Mouse (Mus musculus) lung, adult 2 months (tissue): Measurements from ENCODE around the gene Lrrc61. TPM values are rescaled to one million over a fixed set of nuclear protein-coding genes. Genes with fewer than 3 reads are reported as not detected.
A peak's percentile ranks its signal among the peaks of the same experiment; 100 is the strongest.

Source experiments
- DNase-seq: peaks from one replicate; pipeline ENCODE4 v3.0.0; 2022
- H3K4me1 ChIP-seq: fragments of 200-500 bp; 2 replicates; pipeline ENCODE4 v1.6.1; 2011; ENCODE audit warnings: low read length; ENCODE audit not compliant: control insufficient read depth, insufficient read depth
- H3K4me3 ChIP-seq: fragments of 200-500 bp; replicated peaks from 2 replicates; pipeline ENCODE3; 2011; ENCODE audit warnings: low read depth, mild to moderate bottlenecking, control low read depth, low read length; ENCODE audit errors: extremely low read depth
- CTCF ChIP-seq: fragments of 200-500 bp; IDR thresholded peaks from 2 replicates; pipeline ENCODE4 v1.5.1; 2011; ENCODE audit warnings: mild to moderate bottlenecking, low read length, control low read depth; ENCODE audit not compliant: insufficient read depth
- POLR2A ChIP-seq: fragments of 200-500 bp; IDR thresholded peaks from 2 replicates; pipeline ENCODE4 v1.6.1; 2011; ENCODE audit warnings: low read depth, mild to moderate bottlenecking, control low read depth, low read length, borderline replicate concordance; ENCODE audit errors: extremely low read depth
- WGBS: fragments of 180-500 bp; shearing (Covaris S2); methylation state at CpG from one replicate; pipeline ENCODE4 v1.1.7; 2018; 5-methylcytosine and 5-hydroxymethylcytosine counted together
- polyA plus RNA-seq: library from polyadenylated mRNA; depleted of rRNA; stranded (reverse); fragments of >200 nt; gene quantifications from 2 replicates; pipeline ENCODE4 v1.2.3, GENCODE M21; 2012

The Lrrc61 gene
- polyA plus RNA-seq, 1 experiment: 16.8 TPM

DNA sequence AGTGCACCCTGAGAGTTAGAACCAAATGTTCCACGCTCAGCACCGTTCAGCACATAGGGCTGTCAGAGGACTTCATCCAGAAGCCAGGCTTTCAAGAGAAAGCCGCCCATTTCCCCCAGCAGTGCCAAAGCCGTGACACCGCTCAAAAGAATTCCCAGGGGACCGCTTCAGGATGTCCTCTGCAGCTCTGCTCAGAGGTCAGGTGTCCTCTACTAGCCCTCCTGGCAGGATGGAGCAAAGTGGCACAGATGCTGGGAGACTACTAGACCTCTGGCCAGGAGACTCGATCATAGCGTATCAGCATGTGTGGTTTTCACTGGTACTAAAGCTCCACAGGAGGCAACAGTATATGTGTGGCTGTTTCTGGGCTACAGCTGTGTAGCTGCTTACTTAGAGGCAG, 19.7 kb upstream of the Lrrc61 start:
- no peak for DNase-seq
- TF ChIP-seq CTCF (no peak), POLR2A (no peak)
- Histone ChIP-seq H3K4me3 (no peak overlapping the region), H3K4me1 (peaks cover 4% of the 10 kb centered on the region; the same call in 1 of the 2 replicates)
- 82% methylated on average over 8 of the region's 8 CpGs for WGBS

DNA sequence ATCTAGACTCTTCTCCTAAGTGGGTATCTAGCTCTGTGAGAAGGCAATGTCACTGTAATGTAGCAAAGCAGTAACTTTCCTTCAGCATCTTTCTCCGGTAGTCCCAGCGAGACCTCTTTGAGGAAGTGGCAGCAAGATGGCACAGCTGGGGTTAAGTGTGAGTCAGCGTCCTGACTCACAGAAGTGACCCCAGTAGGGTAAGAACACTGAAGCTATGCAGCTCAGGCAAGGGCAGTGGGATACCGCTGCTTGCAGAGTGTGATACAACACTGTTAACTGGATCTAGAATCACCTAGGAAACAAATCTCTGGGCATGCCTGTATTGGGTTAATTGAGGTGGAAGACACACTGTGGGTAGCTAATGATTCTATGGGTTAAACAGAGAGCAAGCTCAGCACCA, 18.5 kb upstream of the Lrrc61 start:
- WGBS: 61% methylated on average over 4 of the region's 4 CpGs
- TF ChIP-seq POLR2A (no peak), CTCF (no peak)
- Histone ChIP-seq H3K4me1 (peaks cover 4% of the 10 kb centered on the region; the same call in 1 of the 2 replicates), H3K4me3 (no peak overlapping the region)
- DNase-seq: no peak

DNA sequence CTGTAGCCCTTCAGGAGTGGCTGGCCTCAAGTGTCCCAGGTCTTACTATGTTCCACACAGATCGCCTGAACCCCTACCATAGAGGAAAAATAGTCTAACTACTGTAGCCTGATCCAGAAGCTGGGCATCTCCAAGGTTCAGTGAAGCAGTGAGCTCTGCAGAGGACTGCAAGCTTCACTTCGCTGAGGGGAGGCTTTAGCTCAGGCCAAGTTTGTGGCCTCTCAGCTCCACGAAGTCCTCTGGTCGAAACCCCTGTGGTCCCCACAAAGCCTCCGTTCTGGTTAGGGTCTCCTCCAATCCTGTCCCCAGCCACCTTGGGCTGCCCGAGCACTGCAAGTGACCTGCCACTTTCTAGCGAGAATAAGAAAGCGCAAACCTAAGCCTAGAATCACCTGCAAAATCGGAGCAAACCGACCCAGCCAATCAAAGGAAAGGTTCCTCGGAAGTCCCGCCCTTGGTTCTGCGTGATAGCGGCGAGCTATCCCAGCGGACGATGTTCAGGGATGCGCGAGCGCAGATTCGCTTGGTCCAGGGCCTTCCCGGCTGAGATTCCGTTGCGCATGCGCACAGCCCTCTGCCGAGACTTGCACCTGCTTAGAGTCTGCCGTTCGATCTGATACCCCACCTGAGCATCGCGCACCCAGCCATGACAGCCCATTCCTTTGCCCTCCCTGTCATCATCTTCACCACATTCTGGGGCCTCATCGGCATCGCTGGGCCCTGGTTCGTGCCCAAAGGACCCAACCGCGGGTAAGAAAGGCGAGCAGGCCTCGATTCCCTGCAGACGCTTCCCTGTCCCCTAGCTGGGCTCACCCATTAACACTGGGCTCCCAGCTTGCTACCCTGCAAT, 17.3 kb upstream of the Lrrc61 start, which contains the start of gene Atp6v0e2:
TSS of gene Atp6v0e2 (plus strand) at position 511 of the 850 bp plus-strand sequence.
- peak within 1 kb of the TSS; percentile 72 for H3K4me3 ChIP-seq
- WGBS: 8% methylated on average over 38 of the region's 38 CpGs
- DNase-seq: peak; percentile 65
- TF ChIP-seq CTCF (no peak), POLR2A (no peak; the same call in 1 of the 2 replicates)
- H3K4me1 ChIP-seq: peaks cover 4% of the 10 kb centered on the region; the same call in 1 of the 2 replicates

DNA sequence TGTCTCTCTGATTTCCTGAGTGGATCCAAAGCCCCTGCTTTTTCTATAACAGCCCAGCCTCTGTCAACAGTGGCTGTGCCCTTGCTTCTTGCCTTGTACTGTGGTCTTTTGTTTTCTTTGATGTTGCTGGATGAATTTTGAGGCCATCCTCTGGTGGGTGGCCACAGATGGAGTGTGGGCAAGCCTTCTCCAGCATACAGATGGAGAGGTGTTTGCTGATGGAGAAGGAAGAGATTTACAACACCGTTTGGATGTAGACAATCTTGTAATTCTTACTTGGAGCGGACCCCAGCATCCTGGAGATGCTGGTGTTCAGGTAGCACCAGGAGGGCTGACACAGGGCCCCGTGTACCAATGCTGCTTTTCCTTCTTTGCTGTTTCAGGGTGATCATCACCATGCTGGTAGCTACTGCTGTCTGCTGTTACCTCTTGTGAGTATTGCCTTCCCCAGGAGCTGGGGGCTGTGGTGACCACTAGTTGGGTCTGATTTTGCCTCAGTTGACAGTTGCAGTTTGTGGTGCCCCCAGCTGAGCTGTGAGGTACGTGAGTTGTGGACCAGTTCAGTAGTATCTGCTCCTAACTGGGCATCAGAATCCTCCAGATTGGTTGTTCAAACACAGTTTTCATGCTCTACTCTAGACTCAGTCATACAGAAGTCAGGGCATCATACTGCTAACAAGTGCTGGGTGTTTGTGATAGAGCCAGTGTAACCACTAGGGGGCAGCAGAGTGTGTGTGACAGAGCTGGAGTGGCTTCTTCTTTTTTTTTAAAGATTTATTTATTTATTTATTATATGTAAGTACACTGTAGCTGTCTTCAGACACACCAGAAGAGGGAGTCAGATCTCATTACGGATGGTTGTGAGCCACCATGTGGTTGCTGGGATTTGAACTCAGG, 15.5 kb upstream of the Lrrc61 start:
- DNase-seq: peak; percentile 34

DNA sequence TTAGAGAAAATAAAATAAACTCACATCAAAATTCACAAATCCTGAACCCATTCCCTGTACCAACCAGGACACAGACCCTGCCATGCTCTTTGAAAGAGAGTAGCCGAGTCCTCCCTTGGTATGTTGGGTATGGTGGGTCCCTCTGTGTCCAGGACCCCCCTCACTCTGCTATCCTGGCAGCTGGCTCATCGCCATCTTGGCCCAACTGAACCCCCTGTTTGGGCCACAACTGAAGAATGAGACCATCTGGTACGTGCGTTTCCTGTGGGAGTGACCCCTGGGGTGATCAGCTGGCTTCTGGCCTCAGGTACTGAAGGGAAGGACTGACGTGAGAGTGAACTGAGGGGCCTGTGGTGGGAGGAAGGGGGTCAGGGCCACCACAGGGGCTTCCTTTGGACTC, 14.7 kb upstream of the Lrrc61 start:
- DNase-seq: no peak
- TF ChIP-seq POLR2A (no peak), CTCF (no peak)
- H3K4me3 ChIP-seq: no peak overlapping the region
- 86% methylated on average over 5 of the region's 5 CpGs for WGBS
- peaks cover 4% of the 10 kb centered on the region; the same call in 1 of the 2 replicates for H3K4me1 ChIP-seq

More for the DNA sequence above, 15.5 kb upstream of the Lrrc61 start:
- WGBS: 75% methylated on average over 5 of the region's 5 CpGs
- peaks cover 4% of the 10 kb centered on the region; the same call in 1 of the 2 replicates for H3K4me1 ChIP-seq
- no peak for TF ChIP-seq POLR2A
- TF ChIP-seq CTCF: peak; percentile 62
- no peak overlapping the region for H3K4me3 ChIP-seq

DNA sequence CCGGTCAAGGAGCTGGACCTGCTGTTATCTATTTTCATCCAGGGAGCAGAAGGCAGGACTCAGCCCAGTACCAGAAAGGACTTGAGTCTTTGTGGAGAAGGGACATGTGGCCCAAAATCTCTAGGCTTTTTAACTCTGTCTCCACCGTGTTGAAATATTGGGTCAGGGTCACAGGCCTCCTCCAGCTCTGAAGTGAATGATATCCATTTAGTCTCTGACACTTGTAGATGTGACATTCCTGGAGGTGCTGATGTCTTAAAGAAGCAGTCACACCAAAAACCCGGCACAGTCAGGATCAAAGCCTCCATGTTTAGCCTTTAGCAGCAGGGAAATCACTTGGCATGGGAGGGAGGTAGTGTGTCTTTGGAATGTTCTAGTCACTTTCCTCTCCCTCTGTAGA, 13.9 kb upstream of the Lrrc61 start:
- TF ChIP-seq CTCF: no peak
- TF ChIP-seq POLR2A: no peak
- Histone ChIP-seq H3K4me1 (peaks cover 4% of the 10 kb centered on the region; the same call in 1 of the 2 replicates), H3K4me3 (no peak overlapping the region)
- 59% methylated on average over 3 of the region's 3 CpGs for WGBS
- no peak for DNase-seq

DNA sequence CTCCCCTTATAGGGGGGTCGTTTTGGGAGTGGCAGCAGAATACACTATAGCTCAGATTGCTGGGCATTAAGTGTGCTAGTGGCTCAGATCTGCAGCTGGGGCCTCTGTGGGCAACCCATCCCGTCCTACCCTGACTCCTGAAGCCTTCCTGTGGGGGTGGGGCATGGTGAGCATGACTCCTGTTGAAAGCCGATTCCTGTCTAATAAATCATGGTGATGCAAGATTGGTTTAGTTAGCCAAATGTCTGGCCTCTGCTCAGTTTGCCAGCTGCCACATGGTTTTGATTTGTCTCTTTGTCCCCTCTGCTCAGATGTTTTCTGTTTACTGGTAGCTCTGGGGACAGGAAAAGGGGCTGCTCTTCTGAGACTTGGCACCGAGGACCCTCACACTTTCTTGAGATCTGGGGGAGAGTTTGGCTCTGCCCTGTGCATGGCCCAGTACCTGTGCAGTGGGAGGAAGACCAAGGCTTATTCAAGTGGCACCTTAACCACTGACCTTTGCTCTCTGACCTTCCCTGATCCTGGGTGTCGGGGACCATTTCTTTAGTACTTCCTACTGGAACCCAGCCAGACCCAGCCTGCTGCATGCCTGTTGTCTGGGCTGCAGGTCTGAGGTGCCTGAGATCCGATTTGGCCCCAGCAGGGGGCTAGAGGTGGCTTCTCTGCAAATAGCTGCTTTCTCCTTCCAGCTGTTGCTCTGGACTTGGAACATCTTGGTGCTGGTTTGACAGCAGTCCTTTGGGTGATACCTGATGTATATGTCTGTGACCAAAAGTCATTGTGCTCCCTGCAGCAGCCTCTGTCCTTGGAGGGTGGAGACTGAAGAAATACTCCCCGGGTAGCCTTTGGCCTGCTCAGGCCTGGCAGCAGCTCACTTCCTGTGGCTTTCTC, 12.8 kb upstream of the Lrrc61 start:
- no peak for DNase-seq
- peaks cover 6% of the 10 kb centered on the region for H3K4me1 ChIP-seq
- no peak overlapping the region for H3K4me3 ChIP-seq
- no peak for TF ChIP-seq CTCF
- no peak for TF ChIP-seq POLR2A
- WGBS: 28% methylated on average over 7 of the region's 7 CpGs

DNA sequence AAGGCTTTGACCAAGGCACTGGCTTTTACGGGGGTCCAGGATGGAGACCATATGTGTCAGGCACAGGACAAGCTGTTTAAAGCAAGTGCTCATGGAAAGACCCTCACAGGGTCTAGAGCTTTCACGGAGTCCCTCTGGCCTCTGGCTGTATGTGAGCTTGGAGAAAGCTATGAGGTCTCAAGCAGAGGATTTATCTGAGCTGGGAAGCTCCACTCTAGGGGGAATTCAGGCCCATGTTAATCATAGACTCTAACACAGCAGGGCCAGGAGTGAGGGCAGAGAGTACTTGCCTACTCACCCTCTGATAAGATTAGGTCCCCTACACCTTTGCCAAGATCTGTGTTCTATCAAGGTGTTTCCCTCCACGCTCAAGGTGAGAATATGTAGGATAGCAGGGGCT, 12.0 kb upstream of the Lrrc61 start:
- 83% methylated on average over 3 of the region's 3 CpGs for WGBS
- DNase-seq: no peak
- TF ChIP-seq CTCF (no peak), POLR2A (no peak)
- Histone ChIP-seq H3K4me3 (no peak overlapping the region), H3K4me1 (peaks cover 3% of the 10 kb centered on the region)

DNA sequence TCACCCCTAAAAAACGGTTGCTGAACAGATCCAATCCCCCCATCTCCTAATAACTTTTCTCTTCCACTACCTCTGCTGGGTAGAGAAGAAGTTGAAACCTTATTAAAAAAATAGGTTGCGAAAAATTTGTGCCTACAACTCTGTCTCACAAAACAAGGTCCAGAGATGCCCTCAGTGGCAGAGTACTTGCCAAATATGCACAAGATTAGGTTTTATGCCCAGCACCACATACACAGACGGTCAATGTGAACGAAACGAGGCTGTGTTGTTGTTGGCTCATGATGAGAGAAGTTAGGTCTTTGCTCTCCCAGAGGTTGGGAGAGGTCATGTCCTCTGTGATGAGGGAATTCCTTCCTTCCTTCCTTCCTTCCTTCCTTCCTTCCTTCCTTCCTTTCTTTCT, 9.3 kb upstream of the Lrrc61 start:
- no peak for TF ChIP-seq POLR2A
- TF ChIP-seq CTCF: no peak
- Histone ChIP-seq H3K4me1 (peaks cover 2% of the 10 kb centered on the region; the same call in 1 of the 2 replicates), H3K4me3 (no peak overlapping the region)
- WGBS: 56% methylated on average over 5 of the region's 5 CpGs
- no peak for DNase-seq
